Mouse (Mus musculus) monocyte, adult 5-6 weeks (primary cell): ENCODE measurements around the gene Nmrk2. TPM values are rescaled to one million over a fixed set of nuclear protein-coding genes. Genes with fewer than 3 reads are reported as not detected.
"Not testable (repeated sequence)": the region's sequence is repeated elsewhere in the genome, so short reads cannot be mapped to it uniquely, and the experiment has no call there.

Experiments
- ATAC-seq: fragments of 153-309, 156-312 bp; replicated peaks from 2 replicates; pipeline ENCODE4 v1.8.0; 2017; ENCODE audit warnings: mild to moderate bottlenecking; ENCODE audit not compliant: low TSS enrichment, insufficient number of reproducible peaks, severe bottlenecking, poor library complexity, low FRiP score
- total RNA-seq: library from RNA; stranded (forward); fragments of 200-1000, 200-491, 200-594 nt; gene quantifications from 3 replicates; pipeline ENCODE4 v1.2.3, GENCODE M21; 2017

Gene Nmrk2
- total RNA-seq, 1 experiment from 2014 or later: not detected

GRCm38 (mm10) chr10:81221402-81222015, 19.7 kb upstream of the Nmrk2 start:
- peak; percentile 76 for ATAC-seq

DNA sequence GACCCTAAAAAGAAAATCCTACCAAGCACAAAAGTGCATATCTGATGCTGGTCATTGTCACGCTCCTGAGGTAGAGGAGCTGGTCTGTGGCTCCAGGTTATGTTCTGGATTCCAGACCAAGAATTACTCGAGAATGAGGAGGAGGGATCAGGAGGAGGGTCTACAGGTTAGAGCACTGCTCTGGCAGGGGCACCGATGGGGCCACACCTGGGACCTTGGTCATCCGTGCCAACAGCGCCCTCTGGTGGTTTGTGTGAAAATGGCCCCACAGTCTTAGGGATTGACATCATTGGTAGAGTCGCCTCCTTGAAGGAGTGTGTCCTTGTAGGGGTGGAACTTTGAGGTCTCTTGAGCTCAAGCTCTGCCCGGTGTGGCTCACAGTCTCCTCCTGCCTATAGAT, 16.1 kb upstream of the Nmrk2 start:
- peak; percentile 70 for ATAC-seq

- not testable (repeated sequence) for ATAC-seq
Observed at GRCm38 (mm10) chr10:81217267-81217666, 15.4 kb upstream of the Nmrk2 start.

DNA sequence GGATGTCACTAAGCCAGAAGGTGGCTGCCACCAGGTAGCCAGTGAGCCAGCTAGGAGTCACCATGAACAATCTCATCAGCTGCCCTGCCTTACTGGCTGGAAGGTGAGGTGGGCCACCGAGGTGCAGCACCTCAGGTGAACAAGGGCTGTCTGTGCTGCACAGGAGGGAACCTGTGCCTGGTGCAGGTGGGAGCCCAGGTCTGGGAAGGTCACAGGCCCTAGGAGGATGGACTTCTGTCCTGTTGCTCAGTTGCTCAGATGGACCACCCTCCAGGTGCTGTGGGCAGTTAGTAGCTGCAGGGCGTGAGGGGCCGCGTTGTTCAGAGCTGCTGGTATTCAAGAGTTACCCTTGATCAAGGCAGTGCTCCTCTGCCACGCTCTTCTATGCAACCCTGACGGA, 15.0 kb upstream of the Nmrk2 start:
- ATAC-seq: no peak

- ATAC-seq: no peak
Observed at GRCm38 (mm10) chr10:81216260-81216659, 14.4 kb upstream of the Nmrk2 start.

DNA sequence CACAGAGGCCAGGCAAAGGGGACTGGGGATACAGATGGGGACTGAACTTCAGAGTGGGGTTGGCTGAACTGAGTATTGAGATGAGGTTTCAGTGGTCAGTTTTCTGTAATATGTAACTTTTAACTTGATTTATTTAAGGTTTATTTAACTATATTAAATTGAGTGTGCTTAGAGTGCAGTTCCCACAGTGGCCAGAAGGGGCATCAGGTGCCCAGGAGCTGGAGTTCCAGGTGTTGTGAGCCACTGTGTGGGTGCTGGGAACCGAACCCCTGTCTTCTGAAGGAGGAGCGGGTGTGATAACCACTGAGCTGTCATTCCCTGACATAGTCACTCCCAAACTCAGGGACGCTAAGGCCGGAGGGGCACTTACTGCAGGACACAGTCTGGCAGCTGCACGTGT, 8.3 kb upstream of the Nmrk2 start:
- no peak for ATAC-seq

DNA sequence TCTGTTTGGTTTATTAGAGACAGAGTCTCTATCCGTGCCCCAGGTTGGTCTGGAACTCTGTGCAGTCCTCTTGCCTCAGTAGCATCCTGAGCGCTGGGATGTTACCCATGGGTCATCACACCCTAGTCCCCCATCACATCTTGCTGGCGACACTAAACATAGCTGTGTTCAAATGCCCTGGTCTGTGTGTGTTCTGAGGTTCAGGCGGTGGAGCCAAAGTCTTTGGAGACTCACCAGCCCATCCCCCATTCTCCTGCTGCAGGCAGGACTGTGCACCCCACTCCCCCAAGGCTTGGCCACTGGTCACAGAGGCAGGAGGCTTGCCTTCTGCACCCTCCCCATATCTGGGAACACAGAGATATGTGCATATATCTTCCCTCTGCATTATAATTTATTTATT, 2.3 kb upstream of the Nmrk2 start:
- no peak for ATAC-seq

DNA sequence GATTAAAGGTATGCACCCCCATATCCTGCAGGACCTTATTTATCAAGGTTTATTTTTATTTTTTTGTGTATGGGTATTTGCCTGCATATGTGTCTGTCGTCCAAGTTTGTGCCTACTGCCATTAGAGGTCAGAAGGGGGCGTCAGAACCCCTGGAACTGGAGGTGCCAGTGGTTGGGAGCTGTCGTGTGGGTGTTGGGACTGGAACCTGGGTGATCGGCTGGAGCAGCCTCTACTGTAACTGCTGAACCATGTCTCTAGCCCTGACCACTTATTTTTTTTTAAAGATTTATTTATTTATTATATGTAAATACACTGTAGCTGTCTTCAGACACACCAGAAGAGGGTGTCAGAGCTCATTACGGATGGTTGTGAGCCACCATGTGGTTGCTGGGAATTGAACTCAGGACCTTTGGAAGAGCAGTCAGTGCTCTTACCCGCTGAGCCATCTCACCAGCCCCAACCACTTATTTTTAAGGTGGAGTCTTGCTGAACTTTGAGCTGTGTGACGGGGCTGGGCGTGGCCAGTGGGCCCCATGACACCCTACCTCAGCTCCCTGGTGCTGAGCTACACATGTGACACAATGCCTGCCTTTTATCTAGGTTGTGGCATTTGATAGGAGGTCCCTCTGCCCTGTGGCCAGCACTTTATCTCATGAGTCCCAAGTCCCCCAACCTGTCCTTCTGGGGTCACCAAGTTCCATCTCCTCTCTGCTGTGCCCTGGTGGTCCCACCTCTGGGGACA, 1.3 kb upstream of the Nmrk2 start:
- ATAC-seq: no peak

GRCm38 (mm10) chr10:81200605-81201287, 1.1 kb downstream of the Nmrk2 start:
- ATAC-seq: no peak

- no peak for ATAC-seq
Observed at GRCm38 (mm10) chr10:81200141-81200540, 1.7 kb downstream of the Nmrk2 start.

GRCm38 (mm10) chr10:81198990-81199389, 2.9 kb downstream of the Nmrk2 start:
- ATAC-seq: no peak

DNA sequence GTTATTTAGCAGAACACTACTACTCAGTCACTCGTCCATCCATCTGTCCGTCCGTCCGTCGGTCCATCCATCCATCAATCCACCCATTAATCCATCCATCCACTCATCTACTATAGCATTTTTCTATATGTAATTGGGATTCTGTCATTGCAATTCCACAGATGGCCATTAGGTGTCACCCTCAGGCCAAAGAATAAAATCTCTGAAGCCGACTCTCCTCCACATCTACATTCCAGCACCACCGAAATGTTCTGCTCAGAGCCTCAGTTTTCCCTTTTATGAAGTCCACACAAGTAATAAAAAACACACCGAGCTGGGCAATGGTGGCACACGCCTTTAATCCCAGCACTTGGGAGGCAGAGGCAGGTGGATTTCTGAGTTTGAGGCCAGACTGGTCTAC, 3.6 kb downstream of the Nmrk2 start:
- peak; percentile 44; the same call in 1 of the 2 replicates for ATAC-seq

- ATAC-seq: no peak
Observed at GRCm38 (mm10) chr10:81197305-81197704, 4.5 kb downstream of the Nmrk2 start.

DNA sequence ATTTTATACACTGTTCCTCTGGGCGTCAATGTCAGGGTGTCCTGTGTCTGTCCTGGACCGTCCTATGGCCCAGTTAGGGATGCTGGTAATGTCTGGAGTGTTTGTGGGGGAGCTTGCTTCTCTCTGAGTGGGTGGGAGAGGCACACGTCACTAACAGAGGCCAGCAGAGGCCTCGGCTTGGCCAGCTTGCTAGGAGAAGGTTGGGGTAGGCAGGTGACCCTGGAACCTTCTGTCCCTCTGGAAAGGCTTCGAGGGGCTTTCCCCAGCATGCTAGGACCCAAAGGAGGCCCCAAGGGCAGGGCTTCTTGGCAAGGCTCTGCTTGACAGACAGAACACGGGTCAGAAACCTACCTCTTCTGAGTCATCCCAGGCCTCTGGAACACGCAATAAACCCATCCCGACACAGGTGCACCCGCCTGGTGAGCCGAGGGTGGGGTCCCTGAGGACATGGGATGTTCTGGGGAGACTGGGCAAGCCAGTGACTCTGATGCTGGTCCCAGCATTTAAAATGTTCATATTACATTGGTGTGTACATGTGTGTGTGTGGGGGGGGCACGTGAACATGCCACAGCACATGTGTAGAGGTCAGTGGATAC, 5.3 kb downstream of the Nmrk2 start:
- no peak for ATAC-seq

DNA sequence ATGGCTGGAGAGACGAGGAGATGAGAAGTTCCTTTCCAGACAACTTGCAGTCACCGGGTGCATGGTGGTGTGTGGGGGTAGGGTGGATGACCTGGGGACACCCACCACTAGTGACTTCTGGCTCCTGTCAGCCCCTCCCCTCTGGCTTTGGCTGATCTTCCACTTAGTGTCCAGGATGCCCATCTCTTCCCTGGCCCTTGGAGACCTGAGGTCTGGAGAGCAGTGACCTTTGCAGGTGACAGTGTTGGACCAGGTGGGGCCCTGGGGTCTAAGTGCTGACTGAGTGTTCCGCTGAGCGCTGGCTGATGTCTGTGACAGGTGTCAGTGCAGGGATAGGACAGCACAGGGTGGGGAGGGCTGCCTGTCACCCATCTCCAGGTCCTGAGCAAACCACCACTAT, 6.6 kb downstream of the Nmrk2 start:
- no peak for ATAC-seq

- 0 out of 2 replicates have a peak, but pooled peaks have one; percentile 0 for ATAC-seq
Observed at GRCm38 (mm10) chr10:81193991-81194774, 7.7 kb downstream of the Nmrk2 start.

DNA sequence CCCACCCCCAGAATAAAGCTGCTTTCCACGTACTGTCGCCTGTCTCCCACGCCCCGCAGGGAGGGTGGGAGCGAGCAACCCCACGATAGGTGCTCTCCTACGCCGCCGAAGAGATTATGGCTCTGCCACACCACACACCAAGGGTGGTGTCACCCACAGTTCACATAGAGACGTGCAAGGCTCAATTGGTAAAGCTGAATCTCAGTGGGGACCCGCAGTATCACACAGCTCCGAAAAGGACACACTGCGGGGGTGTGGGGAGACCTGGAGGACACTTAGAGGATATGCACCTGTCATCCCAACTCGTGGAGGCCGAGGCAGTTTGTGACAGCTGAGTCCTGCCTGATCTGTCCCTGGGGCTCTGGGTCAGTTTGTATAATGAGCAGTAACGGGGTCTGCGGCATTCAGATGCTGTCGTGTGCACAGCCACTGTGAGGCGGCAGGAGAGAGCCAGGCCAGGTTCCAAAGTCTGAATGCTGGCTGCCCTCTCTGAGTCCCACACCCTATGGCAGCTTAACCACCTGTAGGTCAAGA, 8.8 kb downstream of the Nmrk2 start:
- no peak for ATAC-seq

DNA sequence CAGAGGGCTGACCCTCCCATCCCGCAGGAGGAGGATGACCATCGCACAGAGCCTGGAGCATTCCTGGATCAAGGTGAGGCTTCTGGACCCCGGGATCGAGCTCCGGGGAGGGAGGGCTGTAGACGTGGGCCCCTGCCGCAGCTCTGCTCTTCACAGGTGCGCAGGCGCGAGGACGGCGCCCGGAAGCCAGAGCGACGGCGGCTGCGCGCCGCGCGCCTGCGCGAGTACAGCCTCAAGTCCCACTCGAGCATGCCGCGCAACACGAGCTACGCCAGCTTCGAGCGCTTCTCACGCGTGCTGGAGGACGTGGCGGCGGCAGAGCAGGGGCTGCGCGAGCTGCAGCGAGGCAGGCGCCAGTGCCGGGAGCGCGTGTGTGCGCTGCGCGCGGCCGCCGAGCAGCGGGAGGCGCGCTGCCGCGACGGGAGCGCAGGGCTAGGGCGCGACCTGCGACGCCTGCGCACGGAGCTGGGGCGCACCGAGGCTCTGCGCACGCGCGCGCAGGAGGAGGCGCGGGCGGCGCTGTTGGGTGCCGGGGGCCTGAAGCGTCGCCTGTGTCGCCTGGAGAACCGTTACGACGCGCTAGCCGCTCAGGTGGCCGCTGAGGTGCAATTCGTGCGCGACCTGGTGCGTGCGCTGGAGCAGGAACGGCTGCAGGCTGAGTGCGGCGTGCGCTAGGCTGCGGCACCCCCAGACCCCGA, 9.4 kb downstream of the Nmrk2 start:
- 0 out of 2 replicates have a peak, but pooled peaks have one; percentile 2 for ATAC-seq
